In the genomic region with DNA sequence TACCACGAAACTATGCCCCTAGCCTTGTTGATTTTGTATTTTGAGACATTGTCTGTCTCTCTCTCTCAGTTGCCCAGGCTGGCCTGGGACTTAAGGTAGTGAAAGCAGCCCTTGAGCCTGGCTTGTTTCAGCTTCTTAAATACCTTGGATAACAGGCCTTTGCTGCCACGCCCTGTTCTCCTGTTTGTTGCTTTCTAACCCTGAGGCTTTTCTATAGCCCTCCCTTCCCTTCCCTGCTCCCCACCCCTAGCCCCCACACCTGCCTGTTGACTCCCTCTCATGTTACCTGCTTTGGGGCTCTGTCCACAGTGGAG, we compare ENCODE assay signal across 13 mouse cellular contexts. TPM values are rescaled to one million over a fixed set of nuclear protein-coding genes. Genes with fewer than 3 reads are reported as not detected.
A peak's percentile ranks its signal among the peaks of the same experiment; 100 is the strongest.
DNase-seq lines count a peak whose midpoint lies in the region; ATAC-seq lines count a peak whose summit lies in the region.
"Had no signal": no experiment of that assay in that cellular context is flagged by ENCODE, and none has a peak within 500 bp of the region (broad histone marks: within the 10 kb centered on the region; RNA-seq: fewer than 3 reads in every experiment).

No protein-coding gene starts in this region.

- 45% methylated on average over 2 of the region's 2 CpGs for WGBS in hindbrain, embryonic 10.5 days
- 63% methylated on average over 2 of the region's 2 CpGs for WGBS in hindbrain, embryonic 13.5 days
- 56% methylated on average over 2 of the region's 2 CpGs for WGBS in limb, embryonic 15.5 days

- no peak for ATAC-seq in hindbrain, embryonic 13.5 days (ENCODE audit: low FRiP score)
- ATAC-seq in megakaryocyte, adult 5-6 weeks (ENCODE audit: poor library complexity, severe bottlenecking) = no peak
- no peak for ATAC-seq in limb, embryonic 15.5 days (ENCODE audit: insufficient number of reproducible peaks, low FRiP score, low TSS enrichment, low read depth)

- no peak overlapping the region for H3K9ac ChIP-seq in hindbrain, embryonic 13.5 days
- no peak overlapping the region for H3K9ac ChIP-seq in limb, embryonic 15.5 days

- peaks cover 14% of the 10 kb centered on the region for H3K4me1 ChIP-seq in hindbrain, embryonic 10.5 days (replicated peaks)
- H3K4me1 ChIP-seq in hindbrain, embryonic 13.5 days (replicated peaks) = peaks cover 11% of the 10 kb centered on the region
- peaks cover 69% of the 10 kb centered on the region for H3K4me1 ChIP-seq in megakaryocyte, embryonic 14.5 days
- peaks cover 14% of the 10 kb centered on the region; the same call in 1 of the 2 replicates for H3K4me1 ChIP-seq in limb, embryonic 15.5 days

- no peak for DNase-seq in hindbrain, embryonic 10.5 days (ENCODE audit: low spot score)
- peak; percentile 46 for DNase-seq in ZHBTc4 (ENCODE audit: low read depth, low spot score)
- DNase-seq in adrenal gland, postnatal 10 days = no peak
- DNase-seq in cerebellum, adult 9-10 months = no peak
- DNase-seq: cerebellum, postnatal 10 days; kidney, adult 11 months had no signal

- no peak overlapping the region for H3K4me2 ChIP-seq in hindbrain, embryonic 13.5 days
- no peak overlapping the region for H3K4me2 ChIP-seq in limb, embryonic 15.5 days

- no peak overlapping the region for H3K4me3 ChIP-seq in hindbrain, embryonic 10.5 days
- H3K4me3 ChIP-seq in hindbrain, embryonic 13.5 days = no peak overlapping the region
- peak overlapping the region; percentile 73 for H3K4me3 ChIP-seq in megakaryocyte, embryonic 14.5 days (replicated peaks)
- no peak overlapping the region for H3K4me3 ChIP-seq in limb, embryonic 15.5 days
- H3K4me3 ChIP-seq: layer of hippocampus, adult 2 months had no signal

- peaks cover 2% of the 10 kb centered on the region; the same call in 1 of the 2 replicates for H3K9me3 ChIP-seq in hindbrain, embryonic 10.5 days
- H3K9me3 ChIP-seq in hindbrain, embryonic 13.5 days = no peaks in the 10 kb centered on the region
- H3K9me3 ChIP-seq in megakaryocyte, embryonic 14.5 days = no peaks in the 10 kb centered on the region
- H3K9me3 ChIP-seq in limb, embryonic 15.5 days = no peaks in the 10 kb centered on the region

- H3K27me3 ChIP-seq in hindbrain, embryonic 10.5 days (ENCODE audit: insufficient read depth, poor library complexity, severe bottlenecking) = no peaks in the 10 kb centered on the region
- no peaks in the 10 kb centered on the region for H3K27me3 ChIP-seq in hindbrain, embryonic 13.5 days
- no peaks in the 10 kb centered on the region for H3K27me3 ChIP-seq in megakaryocyte, embryonic 14.5 days (replicated peaks)
- H3K27me3 ChIP-seq in limb, embryonic 15.5 days = no peaks in the 10 kb centered on the region

- H3K36me3 ChIP-seq in hindbrain, embryonic 10.5 days = peaks cover 66% of the 10 kb centered on the region
- H3K36me3 ChIP-seq in hindbrain, embryonic 13.5 days = peaks cover 65% of the 10 kb centered on the region
- H3K36me3 ChIP-seq in megakaryocyte, embryonic 14.5 days (replicated peaks; ENCODE audit: low read length) = peaks cover 78% of the 10 kb centered on the region
- peaks cover 66% of the 10 kb centered on the region for H3K36me3 ChIP-seq in limb, embryonic 15.5 days

- 0 out of 2 replicates have a peak overlapping the region, but pooled peaks have one; percentile 77 for H3K27ac ChIP-seq in hindbrain, embryonic 10.5 days
- no peak overlapping the region for H3K27ac ChIP-seq in hindbrain, embryonic 13.5 days
- peak overlapping the region; percentile 59 for H3K27ac ChIP-seq in limb, embryonic 15.5 days
- H3K27ac ChIP-seq: layer of hippocampus, adult 2 months had no signal

RNA-seq across cellular contexts. Expression of a gene that starts 14.3 kb away (rescaled TPM):
- polyA plus RNA-seq in hindbrain, embryonic 10.5 days (2016; fragmentation: Nextera tagmentation; extraction: Ambion mirVana) = 270 and 300 TPM in 2 replicates
- 253 and 276 TPM in 2 replicates for polyA plus RNA-seq in hindbrain, embryonic 13.5 days (2015; fragmentation: Nextera tagmentation; extraction: Ambion mirVana)
- polyA plus RNA-seq in megakaryocyte, embryonic 14.5 days (2012; ENCODE audit: insufficient read depth, low replicate concordance) = 55.5 and 62.9 TPM in 2 replicates
- total RNA-seq in megakaryocyte, adult 5-6 weeks (2015) = 21.7 and 22.9 TPM in 2 replicates
- total RNA-seq in megakaryocyte, adult 5-6 weeks (2017) = 42.0 and 42.5 TPM in 2 replicates
- 169 and 174 TPM in 2 replicates for polyA plus RNA-seq in limb, embryonic 15.5 days (2015; fragmentation: Nextera tagmentation; extraction: Ambion mirVana)
- total RNA-seq in adrenal gland, postnatal 10 days (2021) = 10 to 100 TPM; 54.4 to 67.4 TPM

RNA-seq across cellular contexts. Expression of a gene that starts 32.8 kb away (rescaled TPM):
- polyA plus RNA-seq in hindbrain, embryonic 10.5 days (2016; fragmentation: Nextera tagmentation; extraction: Ambion mirVana) = 68.7 and 75.7 TPM in 2 replicates
- polyA plus RNA-seq in hindbrain, embryonic 13.5 days (2015; fragmentation: Nextera tagmentation; extraction: Ambion mirVana) = 68.1 and 73.8 TPM in 2 replicates
- 46.8 and 61.6 TPM in 2 replicates for polyA plus RNA-seq in megakaryocyte, embryonic 14.5 days (2012; ENCODE audit: insufficient read depth, low replicate concordance)
- total RNA-seq in megakaryocyte, adult 5-6 weeks (2015) = 112 and 124 TPM in 2 replicates
- 101 and 116 TPM in 2 replicates for total RNA-seq in megakaryocyte, adult 5-6 weeks (2017)
- polyA plus RNA-seq in limb, embryonic 15.5 days (2015; fragmentation: Nextera tagmentation; extraction: Ambion mirVana) = 137 and 150 TPM in 2 replicates
- total RNA-seq in adrenal gland, postnatal 10 days (2021) = 10 to 100 TPM; 48.3 to 63.4 TPM

RNA-seq across cellular contexts. Expression of a gene that starts 41.2 kb away (rescaled TPM):
- polyA plus RNA-seq in hindbrain, embryonic 10.5 days (2016; fragmentation: Nextera tagmentation; extraction: Ambion mirVana) = 4.8 and 14.6 TPM in 2 replicates
- 0.62 and 0.71 TPM in 2 replicates for polyA plus RNA-seq in hindbrain, embryonic 13.5 days (2015; fragmentation: Nextera tagmentation; extraction: Ambion mirVana)
- polyA plus RNA-seq in megakaryocyte, embryonic 14.5 days (2012; ENCODE audit: insufficient read depth, low replicate concordance) = not detected in 2 replicates
- total RNA-seq in megakaryocyte, adult 5-6 weeks (2015) = 0.31 and 0.32 TPM in 2 replicates
- total RNA-seq in megakaryocyte, adult 5-6 weeks (2017) = 0.92 and 1.6 TPM in 2 replicates
- polyA plus RNA-seq in limb, embryonic 15.5 days (2015; fragmentation: Nextera tagmentation; extraction: Ambion mirVana) = 42.3 and 43.2 TPM in 2 replicates
- total RNA-seq in adrenal gland, postnatal 10 days (2021) = under 1 TPM in 1 of 2 experiments, not detected in 1; 0.15 TPM
- total RNA-seq: gastrocnemius, adult 18-20 months; heart, postnatal 25 days had no signal

RNA-seq across cellular contexts. Expression of a gene that starts 58.3 kb away (rescaled TPM):
- polyA plus RNA-seq in hindbrain, embryonic 10.5 days (2016; fragmentation: Nextera tagmentation; extraction: Ambion mirVana) = 63.3 and 68.7 TPM in 2 replicates
- polyA plus RNA-seq in hindbrain, embryonic 13.5 days (2015; fragmentation: Nextera tagmentation; extraction: Ambion mirVana) = 50.6 and 54.0 TPM in 2 replicates
- 20.1 and 20.7 TPM in 2 replicates for polyA plus RNA-seq in megakaryocyte, embryonic 14.5 days (2012; ENCODE audit: insufficient read depth, low replicate concordance)
- 5.4 and 11.8 TPM in 2 replicates for total RNA-seq in megakaryocyte, adult 5-6 weeks (2015)
- total RNA-seq in megakaryocyte, adult 5-6 weeks (2017) = 6.7 and 9.8 TPM in 2 replicates
- 42.3 and 45.0 TPM in 2 replicates for polyA plus RNA-seq in limb, embryonic 15.5 days (2015; fragmentation: Nextera tagmentation; extraction: Ambion mirVana)
- 10 to 100 TPM; 14.8 to 21.1 TPM for total RNA-seq in adrenal gland, postnatal 10 days (2021)
